Mouse (Mus musculus) urinary bladder, postnatal 36 days (tissue): ENCODE data around the gene Notch2.

Source experiments
- DNase-seq, 2 experiments: peaks; one replicate each; pipeline ENCODE4 v3.0.0; 2022; ENCODE audit warnings: low spot score in 2 of 2, mixed read lengths in 1 of 2

Notch2 gene

GRCm38 (mm10) chr3:98013401-98014281 lies at the start of gene Notch2:
Notch2 (plus strand) TSS chr3:98013527.
- peak; percentile 94 to 95 for DNase-seq

- DNase-seq: peak in 1 of 2 experiments; percentile 23
These were observed 48.4 kb upstream of the Notch2 start for GRCm38 (mm10) chr3:97964878-97965353.

GRCm38 (mm10) chr3:97967627-97968026 lies 45.7 kb upstream of the Notch2 start:
- DNase-seq: no peak

DNA sequence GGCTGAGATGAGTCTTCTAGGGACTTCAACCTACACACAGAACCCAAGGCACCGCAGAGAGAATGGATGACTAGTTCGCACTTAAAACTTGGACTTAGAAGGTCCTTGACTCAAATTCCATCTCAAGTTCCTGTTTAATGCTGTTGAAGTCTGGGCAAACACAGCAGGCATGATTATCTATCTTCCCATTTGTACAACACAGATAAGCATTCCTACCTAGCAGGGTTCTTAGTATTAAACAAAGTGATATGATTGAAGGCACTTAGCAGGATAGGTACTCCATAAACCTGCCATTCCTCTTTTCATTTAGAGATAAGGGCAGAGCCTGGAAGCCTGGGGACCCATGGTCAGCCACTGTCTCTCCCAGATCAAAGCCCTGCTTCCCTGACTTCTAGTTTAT lies 45.1 kb upstream of the Notch2 start:
- no peak for DNase-seq

GRCm38 (mm10) chr3:97969019-97969418 lies 44.3 kb upstream of the Notch2 start:
- no peak for DNase-seq

DNA sequence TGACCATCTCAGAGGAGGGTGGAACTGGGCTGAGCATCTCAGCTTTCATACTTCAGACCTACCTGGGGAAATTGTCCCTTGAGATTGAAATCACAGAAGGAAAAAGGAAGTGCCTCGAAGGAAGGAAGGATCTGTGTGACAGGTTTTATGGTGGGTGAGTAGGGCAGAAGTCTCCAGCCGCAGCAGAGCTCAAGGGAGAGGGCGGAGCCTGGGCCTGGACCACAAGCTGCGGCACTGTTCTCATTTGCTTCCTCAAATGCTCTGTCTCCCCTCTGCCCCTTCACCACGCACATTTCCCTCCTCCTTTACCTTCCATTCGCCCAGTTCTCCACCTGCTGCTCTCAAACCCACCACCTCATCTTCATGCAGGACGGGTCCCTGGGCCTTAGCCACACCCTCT lies 42.2 kb upstream of the Notch2 start:
- no peak for DNase-seq

DNA sequence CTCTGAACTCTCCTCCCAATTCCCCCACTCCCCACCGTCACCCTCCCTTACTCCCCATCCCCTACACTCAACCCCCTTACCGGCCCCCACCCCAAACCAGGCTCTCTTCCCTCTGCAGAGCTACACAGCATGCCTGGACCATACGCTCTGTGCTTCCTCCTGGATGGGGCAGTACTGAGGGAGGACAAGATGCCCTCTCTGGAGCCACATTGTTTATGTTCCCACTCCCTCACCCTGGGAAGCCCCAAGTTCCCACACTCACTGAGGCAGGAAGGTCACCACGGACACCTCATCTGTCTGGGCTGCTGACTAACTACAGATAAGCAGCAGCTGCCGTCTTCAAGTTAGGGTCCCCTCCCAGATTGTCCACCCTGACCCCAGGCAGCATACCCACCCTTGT lies 41.1 kb upstream of the Notch2 start:
- DNase-seq: no peak

DNA sequence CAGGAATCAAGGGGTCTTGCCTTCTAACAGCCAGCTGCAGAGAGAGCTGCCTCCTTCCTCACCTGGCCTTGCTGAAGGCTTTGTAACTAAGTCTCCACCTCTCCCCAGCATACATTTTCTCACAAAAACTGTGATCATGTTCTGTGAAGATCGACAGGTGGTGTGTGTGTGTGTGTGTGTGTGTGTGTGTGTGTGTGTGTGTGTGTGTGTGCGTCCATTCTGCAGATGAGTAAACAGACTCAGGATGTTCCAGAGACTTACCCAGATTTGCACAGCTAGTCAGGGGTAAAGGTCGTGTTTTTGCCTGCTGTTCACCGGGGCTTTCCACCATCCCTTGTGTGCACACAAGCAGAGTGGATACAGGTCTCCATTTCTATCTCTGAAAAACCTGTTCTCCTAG lies 40.6 kb upstream of the Notch2 start:
- no peak for DNase-seq

DNA sequence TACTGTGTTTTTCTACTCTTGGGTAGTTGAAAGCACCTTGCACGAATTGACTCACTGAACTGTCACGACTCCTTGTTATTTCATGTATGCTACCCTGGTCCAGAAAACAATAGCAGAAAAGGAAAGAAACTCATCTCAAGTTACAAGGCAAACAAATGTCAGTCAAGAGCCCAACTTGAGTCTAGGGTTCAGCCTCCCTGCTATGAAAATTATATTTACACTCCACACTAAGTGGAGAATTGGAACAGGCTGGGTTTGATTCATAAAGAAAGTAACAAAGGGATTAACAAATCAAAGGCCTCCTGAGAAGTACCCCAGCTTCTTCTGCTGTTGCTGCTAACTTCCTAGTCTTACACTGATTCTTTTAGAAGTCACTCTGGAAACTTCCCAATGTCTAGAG lies 40.0 kb upstream of the Notch2 start:
- DNase-seq: no peak

GRCm38 (mm10) chr3:97974197-97974770 lies 39.0 kb upstream of the Notch2 start:
- no peak for DNase-seq

GRCm38 (mm10) chr3:97976706-97977105 lies 36.6 kb upstream of the Notch2 start:
- no peak for DNase-seq

GRCm38 (mm10) chr3:97978710-97979109 lies 34.6 kb upstream of the Notch2 start:
- DNase-seq: no peak

GRCm38 (mm10) chr3:97980683-97981327 lies 32.5 kb upstream of the Notch2 start:
- no peak for DNase-seq

DNA sequence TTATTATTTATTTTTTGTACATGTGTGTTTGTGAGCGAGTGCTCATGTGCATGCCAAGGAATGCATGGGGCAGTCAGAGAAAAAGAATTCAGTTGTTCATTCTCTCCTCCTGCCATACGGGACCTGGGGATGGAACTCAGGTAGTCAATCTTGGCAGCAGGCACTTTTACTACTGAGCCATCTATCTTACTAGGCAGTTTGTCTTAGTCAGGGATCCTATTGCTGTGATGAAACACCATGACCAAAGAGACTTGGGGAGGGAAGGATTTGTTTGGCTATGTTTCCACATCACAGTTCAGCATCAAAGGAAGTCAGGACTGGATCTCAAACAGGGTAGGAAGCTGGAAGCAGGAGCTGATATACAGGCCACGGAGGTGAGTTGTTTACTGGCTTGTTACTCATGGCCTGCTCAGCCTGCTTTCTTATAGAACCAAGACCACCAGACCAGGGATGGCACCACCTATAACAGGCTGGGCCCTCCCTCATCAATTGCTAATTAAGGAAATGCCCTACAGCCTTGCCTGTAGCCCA lies 31.9 kb upstream of the Notch2 start:
- DNase-seq: no peak

DNA sequence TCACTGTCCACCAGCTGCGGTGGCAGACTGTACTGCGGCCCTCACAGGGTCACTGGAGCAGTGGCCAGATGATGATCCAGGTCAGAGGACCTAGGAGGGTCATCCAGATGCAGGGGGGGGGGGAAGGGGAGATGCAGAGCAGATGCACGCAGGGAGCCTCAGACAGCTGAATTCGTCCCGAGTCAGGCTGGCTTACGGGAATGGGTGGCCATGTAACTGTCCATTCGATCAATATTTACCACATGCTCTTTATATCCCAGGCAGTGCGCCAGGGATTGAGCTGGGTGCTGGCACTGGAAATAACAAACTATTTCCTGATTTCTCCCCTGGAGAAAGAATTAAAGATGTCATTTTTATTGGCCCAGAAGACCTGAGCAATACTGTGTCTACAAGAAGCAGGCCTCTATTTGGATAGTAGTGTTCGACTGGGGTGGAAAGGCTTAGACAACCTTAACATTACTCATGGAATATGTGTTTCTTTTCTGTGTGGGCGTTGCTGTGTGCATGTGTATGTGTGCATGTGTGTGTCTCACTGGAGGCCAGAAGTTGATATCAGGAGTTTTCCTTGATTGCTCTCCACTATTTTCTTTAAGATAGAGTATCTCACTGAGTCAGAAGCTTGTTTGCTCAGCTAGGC lies 28.3 kb upstream of the Notch2 start:
- no peak for DNase-seq

- DNase-seq: no peak
These were observed 27.6 kb upstream of the Notch2 start for GRCm38 (mm10) chr3:97985691-97986090.

DNA sequence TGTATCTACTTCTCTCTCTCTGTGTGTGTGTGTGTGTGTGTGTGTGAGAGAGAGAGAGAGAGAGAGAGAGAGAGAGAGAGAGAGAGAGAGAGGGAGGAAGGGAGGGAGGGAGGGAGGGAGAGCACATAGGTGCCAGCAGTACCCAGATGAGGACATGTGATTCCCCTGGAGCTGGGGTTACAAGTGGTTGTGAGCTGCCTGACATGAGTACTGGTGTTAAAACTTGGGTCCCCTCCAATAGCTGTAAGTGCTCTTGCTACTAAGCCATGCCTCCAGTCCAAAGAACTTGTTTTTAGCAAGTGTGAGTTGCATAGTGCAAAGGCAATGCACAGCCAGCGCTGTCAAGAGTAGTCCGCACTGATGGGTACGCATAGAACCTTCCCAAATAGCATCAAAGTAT lies 26.2 kb upstream of the Notch2 start:
- no peak for DNase-seq

GRCm38 (mm10) chr3:97988756-97989155 lies 24.6 kb upstream of the Notch2 start:
- DNase-seq: no peak

- no peak for DNase-seq
These were observed 22.8 kb upstream of the Notch2 start for GRCm38 (mm10) chr3:97990576-97990975.

DNA sequence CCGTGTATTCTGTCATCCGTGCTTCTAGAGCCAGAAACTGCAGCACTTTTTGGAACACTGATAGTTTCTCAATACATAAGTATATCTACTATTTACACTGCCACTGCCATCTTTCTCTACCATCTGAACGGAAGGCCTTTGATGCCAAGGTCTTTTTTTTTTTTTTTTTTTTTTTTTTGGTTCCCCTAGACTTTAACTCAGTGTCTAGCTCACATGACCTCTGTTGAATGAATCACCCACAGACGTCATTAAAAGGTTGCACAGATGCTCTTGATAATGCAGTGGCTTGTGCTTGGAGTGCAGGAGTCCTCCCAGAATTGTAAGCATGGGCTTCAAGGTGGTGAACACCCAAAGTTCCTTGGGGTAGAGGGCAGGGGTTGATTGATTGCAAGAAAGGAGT lies 21.0 kb upstream of the Notch2 start:
- no peak for DNase-seq

DNA sequence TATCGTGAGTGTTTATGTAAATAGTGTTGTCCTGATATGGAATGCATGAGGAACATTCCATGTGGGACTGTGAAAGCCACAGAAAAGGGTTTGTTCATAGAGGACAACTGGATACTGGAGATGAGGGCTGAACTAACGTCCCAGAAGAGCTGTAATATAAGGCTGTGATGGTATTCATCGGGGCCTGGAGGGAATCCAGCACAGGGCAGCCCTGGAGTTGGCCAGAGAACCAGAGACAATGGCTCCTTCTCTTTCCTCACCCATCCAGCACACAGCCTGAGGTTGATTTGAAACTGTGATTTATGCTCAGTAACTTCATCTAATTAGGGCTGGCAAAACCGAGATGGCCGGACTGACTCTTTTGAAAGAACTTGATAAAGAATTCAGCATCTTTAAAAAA lies 20.1 kb upstream of the Notch2 start:
- DNase-seq: no peak
